Mouse (Mus musculus) bone marrow macrophage, adult 2 months (primary cell): ENCODE data around the gene Arl5c. TPM values are rescaled to one million over a fixed set of nuclear protein-coding genes. Genes with fewer than 3 reads are reported as not detected.

ENCODE experiments used
- H3K27ac ChIP-seq: 2 replicates; pipeline ENCODE4 v1.5.1; 2012; ENCODE audit warnings: low read depth, low read length; ENCODE audit not compliant: insufficient read depth
- H3K4me1 ChIP-seq: 2 replicates; pipeline ENCODE4 v1.6.1; 2012; ENCODE audit warnings: low read length; ENCODE audit not compliant: control insufficient read depth, insufficient read depth
- H3K4me3 ChIP-seq: 2 replicates; pipeline ENCODE4 v1.5.1; 2012; ENCODE audit warnings: mild to moderate bottlenecking, low read length, moderate library complexity; ENCODE audit not compliant: insufficient read depth
- CTCF ChIP-seq: IDR thresholded peaks from 2 replicates; pipeline ENCODE4 v1.5.1; 2012; ENCODE audit warnings: low read depth, mild to moderate bottlenecking, low read length, moderate library complexity
- POLR2A ChIP-seq: IDR thresholded peaks from 2 replicates; pipeline ENCODE4 v1.6.1; 2012; ENCODE audit warnings: mild to moderate bottlenecking, low read depth, low read length, borderline replicate concordance
- polyA plus RNA-seq: library from polyadenylated mRNA; stranded (reverse); fragments of >200 nt; gene quantifications from 2 replicates; pipeline ENCODE4 v1.2.4, GENCODE M21; 2012; ENCODE audit not compliant: missing spikeins, insufficient read depth, insufficient read length

Gene Arl5c
- polyA plus RNA-seq, 1 experiment: 128 TPM

DNA sequence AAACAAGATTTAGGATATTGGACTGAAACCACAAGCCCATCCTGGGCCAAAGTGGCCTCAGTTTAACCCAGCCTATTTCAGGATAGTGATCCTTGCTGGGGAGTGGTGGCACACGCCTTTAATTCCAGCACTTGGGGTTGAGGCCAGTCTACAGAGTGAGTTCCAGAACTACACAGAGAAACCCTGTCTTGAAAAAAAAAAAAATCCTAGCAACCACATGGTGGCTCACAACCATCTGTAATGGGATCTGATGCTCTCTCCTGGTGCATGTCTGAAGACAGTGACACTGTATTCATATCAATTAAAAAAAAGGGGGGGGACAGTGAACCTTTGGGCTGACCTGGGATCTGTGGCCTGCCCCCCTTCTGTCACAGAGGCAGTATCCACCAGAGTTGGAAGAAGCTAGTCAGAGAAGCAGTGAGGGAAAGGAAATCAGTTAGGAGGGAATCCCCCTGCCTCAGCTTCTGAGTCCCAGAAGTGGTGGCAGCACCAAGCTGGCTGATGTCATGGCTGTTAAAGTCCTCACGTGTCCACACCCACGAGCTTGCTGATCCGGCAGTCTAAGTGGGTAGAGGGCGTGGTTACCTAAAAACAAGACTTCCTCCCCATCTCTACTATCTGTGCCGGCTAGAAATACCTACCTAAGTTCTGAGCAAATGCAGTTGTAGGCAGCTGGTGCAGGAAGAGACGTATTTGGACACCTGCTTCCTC lies 3.1 kb upstream of the Arl5c start:
- Histone ChIP-seq H3K4me1 (peaks cover 51% of the 10 kb centered on the region), H3K27ac (peak overlapping the region; percentile 85), H3K4me3 (no peak overlapping the region)
- TF ChIP-seq CTCF (no peak), POLR2A (no peak)

GRCm38 (mm10) chr11:97998074-97998793 lies 2.3 kb upstream of the Arl5c start:
- Histone ChIP-seq H3K4me1 (peaks cover 50% of the 10 kb centered on the region), H3K27ac (peak overlapping the region; percentile 85), H3K4me3 (peak overlapping the region; percentile 6; the same call in 1 of the 2 replicates)
- TF ChIP-seq CTCF: no peak
- no peak for TF ChIP-seq POLR2A

GRCm38 (mm10) chr11:97997387-97997960 lies 1.5 kb upstream of the Arl5c start:
- Histone ChIP-seq H3K4me1 (peaks cover 45% of the 10 kb centered on the region), H3K4me3 (peak overlapping the region; percentile 6; the same call in 1 of the 2 replicates)
- TF ChIP-seq POLR2A (no peak), CTCF (no peak)

DNA sequence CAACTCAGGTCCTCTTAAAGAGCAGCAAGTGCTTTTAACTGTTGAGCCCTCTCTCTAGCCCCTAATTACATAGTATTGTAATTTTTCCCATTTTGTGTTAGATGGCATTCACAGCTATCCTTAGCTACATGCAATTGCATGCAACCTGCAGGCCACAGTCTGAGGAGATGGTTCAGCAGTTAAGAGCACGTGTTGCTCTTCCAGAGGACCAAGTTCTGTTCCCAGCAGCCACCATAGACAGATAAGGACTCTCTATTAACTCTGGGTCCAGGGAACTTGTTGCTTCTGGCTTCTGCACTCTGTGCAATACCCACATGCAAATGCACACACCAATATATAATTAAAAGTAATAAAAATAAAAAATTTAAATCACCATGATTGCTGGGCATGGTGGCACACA lies 710 bp upstream of the Arl5c start:
- Histone ChIP-seq H3K27ac (peak overlapping the region; percentile 85), H3K4me1 (peaks cover 49% of the 10 kb centered on the region), H3K4me3 (no peak overlapping the region)
- TF ChIP-seq POLR2A: no peak
- TF ChIP-seq CTCF: no peak

More at GRCm38 (mm10) chr11:97997387-97997960, 1.5 kb upstream of the Arl5c start:
- H3K27ac ChIP-seq: peak overlapping the region; percentile 85

- Histone ChIP-seq H3K27ac (peak overlapping the region; percentile 85), H3K4me1 (peaks cover 50% of the 10 kb centered on the region), H3K4me3 (peak overlapping the region; percentile 76)
- TF ChIP-seq CTCF: peak; percentile 82
- no peak for TF ChIP-seq POLR2A
Measured at GRCm38 (mm10) chr11:97994539-97995100, 1.4 kb downstream of the Arl5c start.

DNA sequence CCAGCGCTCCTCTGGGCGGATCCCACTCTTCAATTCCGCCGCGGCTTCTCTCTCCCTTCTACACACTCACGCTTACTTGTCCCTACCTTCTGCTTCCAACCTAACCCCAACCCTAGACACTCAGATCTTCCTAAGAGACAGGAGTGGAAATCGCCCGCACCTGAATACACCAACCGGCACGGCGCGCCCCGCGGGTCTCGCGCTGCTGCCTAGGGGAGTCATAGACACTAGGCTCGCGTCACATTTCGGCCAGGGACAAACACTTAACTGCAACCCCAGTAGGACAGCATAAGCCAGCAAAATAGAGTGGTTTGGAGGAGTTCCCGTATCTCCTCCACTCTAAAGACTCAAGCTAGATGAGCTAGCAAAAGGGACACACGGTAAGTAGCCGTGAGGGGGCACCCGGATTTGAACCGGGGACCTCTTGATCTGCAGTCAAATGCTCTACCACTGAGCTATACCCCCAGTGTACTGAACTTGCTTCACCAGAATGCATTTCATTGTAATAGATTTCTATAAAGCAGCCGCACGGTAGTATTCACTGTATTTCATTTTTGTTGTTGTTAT lies 7.4 kb downstream of the Arl5c start:
- H3K4me1 ChIP-seq: peaks cover 40% of the 10 kb centered on the region
- TF ChIP-seq CTCF (no peak), POLR2A (no peak)
- H3K27ac ChIP-seq: peak overlapping the region; percentile 82
- peak overlapping the region; percentile 83 for H3K4me3 ChIP-seq

DNA sequence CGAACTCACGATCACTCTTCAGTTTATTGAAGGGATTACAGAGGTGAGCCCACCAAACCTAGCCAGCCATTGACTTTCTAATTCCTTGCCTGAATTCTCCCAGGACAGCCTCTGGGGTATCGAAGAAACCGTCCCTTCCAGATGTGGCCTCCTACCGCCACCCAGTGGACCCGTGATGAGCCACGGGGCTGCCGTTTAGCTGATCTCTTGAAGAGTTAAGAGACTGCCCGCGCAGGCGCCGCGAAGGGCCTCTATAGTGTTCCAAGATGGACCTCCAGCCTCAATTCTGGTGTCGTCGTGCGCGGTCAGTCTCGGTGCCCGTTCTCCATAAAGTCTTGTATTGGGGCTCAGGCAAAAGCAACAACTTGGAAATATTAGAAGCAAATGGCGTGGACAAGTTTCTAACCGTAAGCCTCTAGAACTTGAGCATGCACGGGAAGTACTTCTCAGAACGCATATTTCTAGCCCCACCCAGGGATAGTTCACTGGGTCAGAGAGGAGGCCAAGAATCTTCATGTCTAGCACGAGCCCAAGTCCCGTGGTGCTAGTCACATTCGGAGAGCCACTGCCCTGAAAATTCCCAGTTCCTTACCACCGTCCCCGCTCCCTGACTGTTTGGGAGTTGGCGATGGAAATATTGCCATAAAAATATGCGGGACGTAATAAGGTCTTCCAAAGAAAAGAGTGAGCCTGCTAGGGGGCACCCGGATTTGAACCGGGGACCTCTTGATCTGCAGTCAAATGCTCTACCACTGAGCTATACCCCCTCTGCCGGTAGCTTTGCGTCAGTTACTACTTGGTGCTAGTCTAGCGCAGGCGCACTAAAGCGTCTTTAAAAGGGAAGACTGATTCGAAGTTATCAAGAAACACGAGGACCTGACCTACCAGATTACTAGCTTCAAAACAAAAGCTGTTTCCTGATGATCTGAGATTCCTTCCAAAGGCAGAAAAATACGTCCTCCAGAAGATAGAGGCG lies 8.1 kb downstream of the Arl5c start:
- H3K4me1 ChIP-seq: peaks cover 39% of the 10 kb centered on the region
- H3K27ac ChIP-seq: peak overlapping the region; percentile 82
- H3K4me3 ChIP-seq: peak overlapping the region; percentile 83
- TF ChIP-seq POLR2A (no peak), CTCF (peak; percentile 52)

GRCm38 (mm10) chr11:97986738-97987465 lies 9.1 kb downstream of the Arl5c start:
- Histone ChIP-seq H3K4me3 (peak overlapping the region; percentile 97), H3K27ac (peak overlapping the region; percentile 79), H3K4me1 (peaks cover 36% of the 10 kb centered on the region)
- TF ChIP-seq POLR2A (no peak), CTCF (no peak)
